Mouse (Mus musculus): ENCODE data around the gene Dzip1l.

DNA sequence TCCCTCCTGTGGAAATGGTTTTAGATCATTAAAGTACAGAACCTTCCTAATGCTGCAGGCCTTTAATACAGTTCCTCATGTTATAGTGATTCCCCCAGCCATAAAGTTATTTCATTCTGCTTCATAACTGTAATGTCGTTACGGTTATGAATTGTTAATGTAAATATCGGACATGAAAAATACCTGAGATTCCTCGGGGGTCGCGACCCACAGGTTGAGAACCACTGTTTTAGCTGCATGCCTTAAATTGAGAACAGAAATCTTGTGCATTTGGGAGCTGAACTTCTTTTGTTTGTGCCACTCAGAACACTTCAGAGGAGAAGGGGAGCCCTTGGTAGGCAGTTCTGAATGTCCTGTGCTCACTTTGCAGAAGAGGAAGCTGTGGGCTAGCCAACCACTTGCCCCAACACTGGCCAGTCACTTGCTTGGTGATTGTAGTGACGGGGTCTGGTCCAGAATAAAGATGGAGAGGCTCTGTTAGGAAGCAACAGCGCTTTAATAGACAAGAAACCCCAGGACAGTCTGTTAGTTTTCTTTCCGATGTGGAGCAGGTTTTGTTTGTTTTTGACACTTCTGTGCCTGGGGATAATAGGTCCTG is 1.3 kb downstream of the Dzip1l start:
- no peak for TF ChIP-seq CTCF (IDR thresholded peaks at IDR 0.05; ENCODE audit: extremely low read depth, insufficient read depth, insufficient read length, insufficient replicate concordance)
- TF ChIP-seq POLR2A (IDR thresholded peaks at IDR 0.05; ENCODE audit: low read depth, low read length) = no peak
